Mouse (Mus musculus): ENCODE results near the gene Olfr887.

DNA sequence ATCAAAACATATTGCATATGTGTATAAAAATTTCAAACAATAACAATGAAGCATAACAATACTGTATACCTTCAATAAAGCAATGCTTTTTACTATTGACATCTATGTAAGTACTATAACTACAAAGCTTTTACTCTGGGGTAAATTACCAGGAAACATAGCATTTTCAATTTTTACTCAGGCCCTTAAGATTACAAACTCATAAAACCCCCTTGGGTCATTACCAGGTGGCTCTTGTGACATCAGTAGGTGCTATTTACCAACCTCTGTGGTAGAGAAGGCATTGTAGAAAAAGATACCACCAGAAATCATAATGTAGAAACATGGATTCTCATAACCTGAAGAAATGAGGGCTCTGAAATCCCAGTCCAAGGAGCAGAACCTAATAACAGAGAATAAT, 31.0 kb downstream of the Olfr887 start, which contains the start of gene Olfr889:
- TF ChIP-seq GATA1 (IDR thresholded peaks at IDR 0.05; ENCODE audit: low read length): no peak
- no peak for TF ChIP-seq TAL1 (IDR thresholded peaks at IDR 0.05; ENCODE audit: low read length)
